In the genomic region with DNA sequence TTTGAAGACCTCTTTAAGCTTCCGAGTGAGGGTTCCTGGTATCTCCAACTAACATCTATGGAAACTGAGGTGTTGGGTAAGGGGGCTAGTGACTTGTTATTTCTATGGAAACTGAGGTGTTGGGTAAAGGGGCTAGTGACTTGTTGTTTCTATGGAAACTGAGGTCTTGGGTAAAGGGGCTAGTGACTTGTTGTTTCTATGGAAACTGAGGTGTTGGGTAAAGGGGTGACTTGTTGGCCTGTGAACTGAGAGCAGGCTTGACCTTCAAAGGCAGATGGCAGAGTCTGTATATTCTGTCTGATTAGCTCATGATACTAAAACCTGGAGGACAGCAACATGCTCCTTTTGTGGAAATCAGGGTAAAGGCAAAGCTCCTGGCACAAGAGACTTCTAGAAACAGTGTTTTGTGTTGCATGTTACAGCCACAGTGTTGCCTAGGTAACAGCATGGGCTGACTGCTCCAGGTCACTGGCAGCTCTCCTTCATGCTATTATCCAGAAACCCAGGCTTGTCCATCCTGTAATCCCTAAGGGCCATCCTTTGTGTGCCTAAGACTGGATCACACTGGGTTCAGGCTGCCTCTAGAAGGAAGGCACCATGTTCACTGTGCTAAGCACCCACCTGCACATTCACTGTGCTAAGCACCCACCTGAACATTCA, we compare ENCODE assay signal across 28 mouse cellular contexts. TPM values are rescaled to one million over a fixed set of nuclear protein-coding genes. Genes with fewer than 3 reads are reported as not detected.
DNase-seq lines count a peak whose midpoint lies in the region; ATAC-seq and TF ChIP-seq lines count a peak whose summit lies in the region.
"Had no signal": no experiment of that assay in that cellular context is flagged by ENCODE, and none has a peak within 500 bp of the region (broad histone marks: within the 10 kb centered on the region; RNA-seq: fewer than 3 reads in every experiment).

No protein-coding gene starts in this region.

- H3K9me3 ChIP-seq in forebrain, embryonic 13.5 days (replicated peaks) = no peaks in the 10 kb centered on the region
- H3K9me3 ChIP-seq in forebrain, embryonic 15.5 days = no peaks in the 10 kb centered on the region
- no peaks in the 10 kb centered on the region for H3K9me3 ChIP-seq in hindbrain, embryonic 12.5 days (replicated peaks)
- no peaks in the 10 kb centered on the region for H3K9me3 ChIP-seq in hindbrain, embryonic 14.5 days (ENCODE audit: control insufficient read depth, low read length)
- no peaks in the 10 kb centered on the region for H3K9me3 ChIP-seq in hindbrain, postnatal 0 days (ENCODE audit: low read length)
- H3K9me3 ChIP-seq in neural tube, embryonic 15.5 days (replicated peaks) = no peaks in the 10 kb centered on the region
- H3K9me3 ChIP-seq: heart, embryonic 12.5 days; limb, embryonic 15.5 days had no signal

- H3K4me2 ChIP-seq in forebrain, embryonic 13.5 days = no peak overlapping the region
- no peak overlapping the region for H3K4me2 ChIP-seq in forebrain, embryonic 15.5 days (replicated peaks)
- no peak overlapping the region for H3K4me2 ChIP-seq in hindbrain, embryonic 12.5 days (replicated peaks)
- no peak overlapping the region for H3K4me2 ChIP-seq in hindbrain, embryonic 14.5 days (replicated peaks)
- H3K4me2 ChIP-seq in hindbrain, postnatal 0 days (ENCODE audit: low read depth, low read length) = no peak overlapping the region
- H3K4me2 ChIP-seq in neural tube, embryonic 15.5 days = no peak overlapping the region
- H3K4me2 ChIP-seq: heart, embryonic 12.5 days; limb, embryonic 15.5 days had no signal

- H3K4me3 ChIP-seq in forebrain, embryonic 13.5 days = no peak overlapping the region
- no peak overlapping the region for H3K4me3 ChIP-seq in forebrain, embryonic 15.5 days
- H3K4me3 ChIP-seq in hindbrain, embryonic 12.5 days = no peak overlapping the region
- H3K4me3 ChIP-seq in hindbrain, embryonic 14.5 days (replicated peaks; ENCODE audit: low read length) = no peak overlapping the region
- no peak overlapping the region for H3K4me3 ChIP-seq in hindbrain, postnatal 0 days (ENCODE audit: low read length)
- no peak overlapping the region for H3K4me3 ChIP-seq in neural tube, embryonic 15.5 days (replicated peaks)
- H3K4me3 ChIP-seq: heart, embryonic 12.5 days; limb, embryonic 15.5 days had no signal

- H3K9ac ChIP-seq in forebrain, embryonic 13.5 days = no peak overlapping the region
- H3K9ac ChIP-seq in forebrain, embryonic 15.5 days (replicated peaks) = no peak overlapping the region
- no peak overlapping the region for H3K9ac ChIP-seq in hindbrain, embryonic 12.5 days
- H3K9ac ChIP-seq in hindbrain, embryonic 14.5 days = no peak overlapping the region
- no peak overlapping the region for H3K9ac ChIP-seq in hindbrain, postnatal 0 days (replicated peaks; ENCODE audit: low read length)
- H3K9ac ChIP-seq in neural tube, embryonic 15.5 days (replicated peaks) = no peak overlapping the region
- H3K9ac ChIP-seq: heart, embryonic 12.5 days; limb, embryonic 15.5 days had no signal

- no peaks in the 10 kb centered on the region for H3K4me1 ChIP-seq in forebrain, embryonic 13.5 days
- H3K4me1 ChIP-seq in forebrain, embryonic 15.5 days = peaks cover 2% of the 10 kb centered on the region; the same call in 1 of the 2 replicates
- H3K4me1 ChIP-seq in hindbrain, embryonic 12.5 days = 0 out of 2 replicates have a peak, but pooled peaks cover under 1% of the 10 kb centered on the region
- no peaks in the 10 kb centered on the region for H3K4me1 ChIP-seq in hindbrain, embryonic 14.5 days (replicated peaks; ENCODE audit: control insufficient read depth, insufficient read depth, low read length)
- no peaks in the 10 kb centered on the region for H3K4me1 ChIP-seq in hindbrain, postnatal 0 days (ENCODE audit: insufficient read depth, low read length)
- H3K4me1 ChIP-seq in neural tube, embryonic 15.5 days = no peaks in the 10 kb centered on the region

- no peaks in the 10 kb centered on the region for H3K36me3 ChIP-seq in forebrain, embryonic 13.5 days (ENCODE audit: poor library complexity, severe bottlenecking)
- H3K36me3 ChIP-seq in forebrain, embryonic 15.5 days = no peaks in the 10 kb centered on the region
- H3K36me3 ChIP-seq in hindbrain, embryonic 12.5 days = no peaks in the 10 kb centered on the region
- H3K36me3 ChIP-seq in hindbrain, embryonic 14.5 days (replicated peaks; ENCODE audit: control insufficient read depth, insufficient read depth) = no peaks in the 10 kb centered on the region
- no peaks in the 10 kb centered on the region for H3K36me3 ChIP-seq in hindbrain, postnatal 0 days (ENCODE audit: insufficient read depth, low read length)
- no peaks in the 10 kb centered on the region for H3K36me3 ChIP-seq in neural tube, embryonic 15.5 days
- H3K36me3 ChIP-seq: heart, embryonic 12.5 days; limb, embryonic 15.5 days had no signal

- no peak for TF ChIP-seq CTCF in hindbrain, postnatal 0 days (IDR thresholded peaks at IDR 0.05; ENCODE audit: low read depth)

- ATAC-seq in forebrain, embryonic 13.5 days = 0 out of 2 replicates have a peak, but pooled peaks have one; percentile 17
- no peak for ATAC-seq in forebrain, embryonic 15.5 days (replicated peaks)
- peak; percentile 26; the same call in 1 of the 2 replicates for ATAC-seq in hindbrain, embryonic 12.5 days (ENCODE audit: low FRiP score)
- ATAC-seq in hindbrain, embryonic 14.5 days (ENCODE audit: low FRiP score) = no peak
- peak; percentile 48 for ATAC-seq in hindbrain, postnatal 0 days
- ATAC-seq in neural tube, embryonic 15.5 days (ENCODE audit: low FRiP score) = peak; percentile 54; the same call in 1 of the 2 replicates
- ATAC-seq: activated CD4-positive, CD25-positive, alpha-beta regulatory T cell, adult 4 months; lung, postnatal 0 days; Patski had no signal

- WGBS in forebrain, embryonic 13.5 days = 84% methylated on average over 1 of the region's 1 CpGs
- WGBS in forebrain, embryonic 15.5 days = 79% methylated on average over 1 of the region's 1 CpGs
- 73% methylated on average over 1 of the region's 1 CpGs for WGBS in hindbrain, embryonic 12.5 days
- WGBS in hindbrain, embryonic 14.5 days = 64% methylated on average over 1 of the region's 1 CpGs
- WGBS in hindbrain, postnatal 0 days = 76% methylated on average over 1 of the region's 1 CpGs
- WGBS in neural tube, embryonic 15.5 days = 74% methylated on average over 1 of the region's 1 CpGs

- H3K27me3 ChIP-seq in forebrain, embryonic 13.5 days = peaks cover 36% of the 10 kb centered on the region
- H3K27me3 ChIP-seq in forebrain, embryonic 15.5 days = peaks cover 9% of the 10 kb centered on the region; the same call in 1 of the 2 replicates
- H3K27me3 ChIP-seq in hindbrain, embryonic 12.5 days = peaks cover 50% of the 10 kb centered on the region
- H3K27me3 ChIP-seq in hindbrain, embryonic 14.5 days (ENCODE audit: control insufficient read depth, insufficient read depth, low read length) = peaks cover 37% of the 10 kb centered on the region
- peaks cover 5% of the 10 kb centered on the region; the same call in 1 of the 2 replicates for H3K27me3 ChIP-seq in hindbrain, postnatal 0 days (ENCODE audit: insufficient read depth, low read length)
- peaks cover 23% of the 10 kb centered on the region for H3K27me3 ChIP-seq in neural tube, embryonic 15.5 days (replicated peaks)

- no peak overlapping the region for H3K27ac ChIP-seq in forebrain, embryonic 13.5 days
- H3K27ac ChIP-seq in forebrain, embryonic 15.5 days (replicated peaks) = no peak overlapping the region
- H3K27ac ChIP-seq in hindbrain, embryonic 12.5 days = no peak overlapping the region
- no peak overlapping the region for H3K27ac ChIP-seq in hindbrain, embryonic 14.5 days
- H3K27ac ChIP-seq in hindbrain, postnatal 0 days = no peak overlapping the region
- no peak overlapping the region for H3K27ac ChIP-seq in neural tube, embryonic 15.5 days (replicated peaks)
- H3K27ac ChIP-seq: limb, embryonic 15.5 days had no signal

- DNase-seq in hindbrain, embryonic 14.5 days (ENCODE audit: low spot score) = no peak
- DNase-seq in hindbrain, postnatal 0 days (ENCODE audit: low spot score) = no peak
- DNase-seq in natural killer cell, adult 2 months (ENCODE audit: low spot score in 2 of 2) = no peak
- DNase-seq in cerebellum, postnatal 10 days = no peak
- DNase-seq: adrenal gland, postnatal 10 days; cerebellum, adult 11 months; cerebellum, postnatal 14 days; embryo, embryonic 11 days; heart, postnatal 14 days; kidney, adult 8-10 months; kidney, postnatal 25 days; thymus, postnatal 14 days had no signal

RNA-seq across cellular contexts. Expression of gene Ptf1a, which starts 25.6 kb away (rescaled TPM):
- 0.24 and 0.36 TPM in 2 replicates for polyA plus RNA-seq in forebrain, embryonic 13.5 days (2015; fragmentation: Nextera tagmentation; extraction: Ambion mirVana)
- 0.11 TPM in 1 of 2 replicates, not detected in the other for polyA plus RNA-seq in forebrain, embryonic 15.5 days (2015; fragmentation: Nextera tagmentation; extraction: Ambion mirVana)
- polyA plus RNA-seq in hindbrain, embryonic 12.5 days (2016; fragmentation: Nextera tagmentation; extraction: Ambion mirVana) = 6.3 and 7.1 TPM in 2 replicates
- polyA plus RNA-seq in hindbrain, embryonic 14.5 days (2014; fragmentation: Nextera tagmentation; extraction: Ambion mirVana) = 0.51 and 0.77 TPM in 2 replicates
- total RNA-seq in hindbrain, postnatal 0 days (2014; rRNA removed) = 5.1 and 8.5 TPM in 2 replicates
- polyA plus RNA-seq in hindbrain, postnatal 0 days (2015; fragmentation: Nextera tagmentation; extraction: Ambion mirVana) = 1.8 and 1.9 TPM in 2 replicates
- polyA plus RNA-seq in neural tube, embryonic 15.5 days (2015; fragmentation: Nextera tagmentation; extraction: Ambion mirVana) = 0.23 TPM in 1 of 2 replicates, not detected in the other
- total RNA-seq: adrenal gland, postnatal 10 days; gastrocnemius, postnatal 4 days; heart, postnatal 14 days; layer of hippocampus, adult 8-10 months; left cerebral cortex, adult 18-20 months; left cerebral cortex, postnatal 36 days; megakaryocyte, adult 5-6 weeks had no signal
- polyA plus RNA-seq: activated CD4-positive, CD25-positive, alpha-beta regulatory T cell, adult 4 months; embryonic facial prominence, embryonic 14.5 days; heart, embryonic 12.5 days; limb, embryonic 15.5 days; lung, postnatal 0 days; Patski; testis, adult 2 months had no signal

RNA-seq across cellular contexts. Expression of gene Msrb2, which starts 48.6 kb away (rescaled TPM):
- polyA plus RNA-seq in forebrain, embryonic 13.5 days (2015; fragmentation: Nextera tagmentation; extraction: Ambion mirVana) = 9.8 and 10.3 TPM in 2 replicates
- 7.4 and 7.9 TPM in 2 replicates for polyA plus RNA-seq in forebrain, embryonic 15.5 days (2015; fragmentation: Nextera tagmentation; extraction: Ambion mirVana)
- 14.8 and 15.6 TPM in 2 replicates for polyA plus RNA-seq in hindbrain, embryonic 12.5 days (2016; fragmentation: Nextera tagmentation; extraction: Ambion mirVana)
- polyA plus RNA-seq in hindbrain, embryonic 14.5 days (2014; fragmentation: Nextera tagmentation; extraction: Ambion mirVana) = 9.7 and 9.8 TPM in 2 replicates
- 7.4 and 9.8 TPM in 2 replicates for total RNA-seq in hindbrain, postnatal 0 days (2014; rRNA removed)
- polyA plus RNA-seq in hindbrain, postnatal 0 days (2015; fragmentation: Nextera tagmentation; extraction: Ambion mirVana) = 12.4 and 13.1 TPM in 2 replicates
- polyA plus RNA-seq in neural tube, embryonic 15.5 days (2015; fragmentation: Nextera tagmentation; extraction: Ambion mirVana) = 12.1 and 16.5 TPM in 2 replicates

Comparison
In these comparisons a context has a peak if more than half of its experiments do, and no peak if none do; other contexts are left out.
1. ATAC-seq: peak in forebrain, embryonic 13.5 days (single experiment), hindbrain, embryonic 12.5 days (single experiment), hindbrain, postnatal 0 days (single experiment) and neural tube, embryonic 15.5 days (single experiment); none in forebrain, embryonic 15.5 days (single experiment) and hindbrain, embryonic 14.5 days (single experiment).